Mouse (Mus musculus) heart, adult 8-10 months (tissue): ENCODE data around the gene Snx14. TPM values are rescaled to one million over a fixed set of nuclear protein-coding genes. Genes with fewer than 3 reads are reported as not detected.

ENCODE experiments used
- DNase-seq: peaks from one replicate; pipeline ENCODE4 v3.0.0; 2022; ENCODE audit warnings: low spot score
- total RNA-seq, 4 experiments: library from RNA; stranded (reverse); gene quantifications; 2 replicates each; pipeline ENCODE4 v1.2.4; 2022

Gene Snx14
- total RNA-seq, 4 experiments from 2014 or later = 20.4 to 25.8 (median 21.8) TPM

DNA sequence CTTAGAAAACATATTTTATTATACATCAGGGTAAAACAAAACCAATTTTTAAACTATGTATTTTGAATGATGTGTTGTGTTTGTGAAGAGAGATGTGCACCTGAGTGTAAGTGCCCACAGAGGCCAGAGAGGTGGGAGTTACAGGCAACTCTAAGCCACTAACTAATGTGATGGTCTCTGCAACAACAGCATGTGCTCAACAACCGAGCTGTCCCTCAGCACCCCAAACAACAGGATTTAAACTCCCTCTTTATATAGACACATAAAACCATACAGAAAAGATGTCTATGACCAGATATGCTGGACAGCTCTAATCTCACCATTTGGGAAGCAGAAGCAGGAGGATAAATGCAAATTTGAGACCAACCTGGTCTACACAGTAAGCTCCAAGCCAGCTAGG, 58.2 kb downstream of the Snx14 start:
- DNase-seq = no peak

DNA sequence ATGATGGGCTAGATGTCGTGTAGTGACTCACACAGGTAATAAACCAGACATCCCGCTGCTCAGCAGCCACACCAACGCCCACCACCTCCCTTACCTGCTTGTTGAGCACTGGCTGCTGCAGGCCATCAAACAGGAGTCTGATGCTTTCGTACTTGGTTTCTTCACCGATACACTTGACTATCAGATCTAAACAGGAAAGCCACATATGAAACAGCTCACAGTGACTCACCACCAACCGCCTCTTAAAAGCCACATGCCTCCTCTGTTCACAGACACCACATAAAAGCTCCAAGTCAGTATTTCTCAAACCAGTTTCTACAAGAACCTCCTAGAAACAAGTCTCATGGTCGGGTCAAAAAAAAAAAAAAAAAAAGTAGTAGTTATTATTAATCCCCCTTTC, 58.7 kb downstream of the Snx14 start:
- DNase-seq = no peak

DNA sequence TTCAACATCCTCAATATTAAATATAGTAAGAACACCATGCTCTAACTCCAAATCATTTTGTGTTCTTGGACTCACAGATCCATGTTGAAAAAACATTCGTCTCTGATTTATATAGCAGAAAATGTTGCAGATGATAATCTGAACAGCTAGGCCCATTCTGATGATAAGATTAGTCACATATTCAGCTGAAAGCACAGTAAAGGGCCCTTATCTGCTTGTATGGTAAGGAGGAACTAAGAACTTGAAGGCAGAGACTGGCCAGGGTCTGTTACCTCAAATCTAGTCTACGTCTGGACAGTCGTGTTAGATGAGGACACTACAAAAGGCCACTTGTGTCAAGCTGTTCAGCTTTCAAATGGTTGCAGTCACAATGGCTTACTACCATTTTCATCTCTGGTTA, 59.7 kb downstream of the Snx14 start:
- DNase-seq = no peak

DNA sequence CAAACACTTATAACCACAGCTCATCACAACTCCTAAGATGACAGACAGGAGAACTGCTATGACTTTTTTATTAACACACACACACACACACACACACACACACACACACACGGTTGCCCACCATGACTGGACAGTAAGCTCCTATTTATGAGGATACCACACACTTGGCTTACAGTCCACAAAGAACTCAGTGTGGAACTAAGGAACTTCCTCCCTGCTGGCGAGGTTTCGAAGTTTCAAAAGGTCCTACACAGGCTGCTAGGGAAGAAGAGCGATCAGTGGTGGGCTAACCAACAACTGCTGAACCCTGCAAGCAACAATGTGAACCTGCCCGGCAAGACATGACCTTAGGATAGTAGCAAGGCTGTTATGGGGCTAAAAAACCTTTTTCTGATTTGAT, 61.3 kb downstream of the Snx14 start:
- no peak for DNase-seq

DNA sequence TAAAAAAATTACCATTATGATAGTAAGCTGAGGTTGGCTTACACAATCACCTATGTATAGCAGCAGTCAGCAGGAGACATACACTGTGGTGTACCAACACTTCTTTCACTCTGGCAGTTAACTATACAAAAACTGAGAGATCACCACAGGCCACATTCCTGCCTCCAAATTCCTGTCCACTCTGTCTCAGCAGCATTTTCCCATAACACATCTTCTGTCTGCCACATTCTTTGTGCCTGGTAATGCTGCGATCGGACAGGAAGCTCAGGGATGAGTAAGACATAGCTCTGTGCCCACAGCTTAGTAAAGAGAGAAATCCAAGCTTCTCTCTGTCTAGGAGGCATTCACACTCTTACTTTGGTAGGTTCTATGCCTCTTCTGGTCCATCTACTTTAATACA, 65.8 kb downstream of the Snx14 start:
- DNase-seq = no peak

DNA sequence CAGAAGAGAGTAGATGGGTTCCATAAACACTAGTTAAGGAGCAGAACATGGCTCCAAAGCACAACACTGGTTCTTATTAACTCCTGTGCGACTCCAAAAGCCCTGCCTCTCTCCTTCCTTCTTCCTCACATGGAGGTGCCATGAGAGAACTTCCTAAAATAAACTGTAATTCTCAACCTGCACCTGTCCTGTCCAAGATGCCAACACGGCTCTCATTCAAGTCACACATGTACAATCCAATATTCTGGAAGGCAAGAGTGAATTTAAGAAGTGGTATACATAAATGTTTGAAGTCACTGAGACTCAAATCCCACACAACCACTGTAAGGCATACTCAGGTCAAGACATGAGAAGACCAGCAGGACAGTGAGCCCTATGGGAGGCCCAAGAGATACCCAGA, 67.6 kb downstream of the Snx14 start:
- DNase-seq = no peak

DNA sequence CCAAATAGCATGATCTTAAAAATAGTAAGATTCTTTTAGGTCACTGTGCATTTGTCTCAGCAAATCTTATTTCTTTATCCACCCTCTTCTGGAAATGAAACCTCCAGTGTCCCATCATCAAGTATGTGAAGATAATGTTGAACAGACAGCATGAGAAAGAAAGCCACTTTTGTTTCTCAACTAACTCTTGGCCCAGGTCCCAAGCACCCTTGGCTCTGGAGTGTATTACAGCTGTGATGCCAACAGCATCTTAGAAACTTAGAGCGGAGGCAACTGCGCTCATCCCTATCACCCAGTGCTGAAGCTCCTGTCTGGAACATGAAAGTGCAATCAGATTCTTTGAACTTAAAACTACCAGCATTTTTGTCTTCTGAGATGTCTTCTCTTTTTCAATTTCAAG, 69.1 kb downstream of the Snx14 start:
- no peak for DNase-seq

DNA sequence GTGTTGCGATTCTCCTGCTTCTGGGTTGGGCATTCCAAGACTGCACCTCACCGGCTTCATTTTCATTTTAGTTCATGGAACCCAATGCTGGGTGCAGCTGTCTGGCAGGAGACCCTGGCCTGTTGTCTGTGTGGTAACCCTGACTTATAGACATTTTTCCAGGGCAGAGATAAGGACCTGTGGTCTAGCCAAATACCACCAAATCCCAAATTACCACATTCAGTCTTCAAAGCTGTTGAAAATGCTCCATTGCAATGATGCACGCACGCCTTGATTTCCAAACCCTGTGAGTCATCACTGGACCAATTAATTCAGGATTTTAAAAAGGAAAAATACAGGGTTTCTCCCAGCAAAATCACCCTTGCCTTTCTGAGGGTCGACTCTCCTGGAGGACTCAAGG, 70.3 kb downstream of the Snx14 start:
- DNase-seq = no peak

DNA sequence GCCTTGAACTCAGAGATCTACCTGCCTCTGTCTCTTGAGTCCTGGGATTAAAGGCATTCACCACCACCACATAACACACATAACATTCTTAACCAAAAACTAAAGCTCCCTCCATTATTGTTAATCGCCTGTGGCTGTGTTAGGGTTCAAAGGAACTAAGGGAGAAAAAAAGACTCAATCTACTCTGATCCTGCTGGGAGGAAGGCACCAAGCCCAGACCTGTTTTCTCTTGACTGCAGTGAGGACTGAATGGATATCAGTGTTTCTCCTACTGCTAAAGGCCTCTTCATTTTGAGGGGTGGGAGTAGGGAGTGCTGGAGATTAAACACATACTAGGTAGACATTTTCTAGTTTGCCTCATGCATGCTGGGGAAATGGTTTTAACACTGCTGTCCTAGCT, 71.0 kb downstream of the Snx14 start:
- no peak for DNase-seq

DNA sequence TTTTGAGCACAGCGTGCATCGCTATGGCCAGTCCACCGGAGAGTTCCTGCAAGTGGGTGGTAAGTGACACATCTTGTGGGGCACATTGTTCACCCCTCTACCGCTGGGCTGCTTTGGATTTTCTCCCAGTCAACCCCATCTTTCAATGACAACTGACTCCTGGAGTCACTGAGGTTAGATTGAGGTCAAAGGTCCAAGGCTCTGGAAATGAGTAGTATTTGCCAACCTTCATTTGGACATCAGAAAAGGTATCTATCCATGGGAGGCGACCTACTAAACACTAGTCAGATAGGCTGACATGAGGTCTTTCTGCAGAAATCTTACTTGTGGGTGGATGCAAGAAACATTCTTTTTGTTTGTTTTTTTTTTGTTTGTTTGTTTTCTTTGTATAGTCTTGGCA, 71.4 kb downstream of the Snx14 start:
- DNase-seq = no peak

DNA sequence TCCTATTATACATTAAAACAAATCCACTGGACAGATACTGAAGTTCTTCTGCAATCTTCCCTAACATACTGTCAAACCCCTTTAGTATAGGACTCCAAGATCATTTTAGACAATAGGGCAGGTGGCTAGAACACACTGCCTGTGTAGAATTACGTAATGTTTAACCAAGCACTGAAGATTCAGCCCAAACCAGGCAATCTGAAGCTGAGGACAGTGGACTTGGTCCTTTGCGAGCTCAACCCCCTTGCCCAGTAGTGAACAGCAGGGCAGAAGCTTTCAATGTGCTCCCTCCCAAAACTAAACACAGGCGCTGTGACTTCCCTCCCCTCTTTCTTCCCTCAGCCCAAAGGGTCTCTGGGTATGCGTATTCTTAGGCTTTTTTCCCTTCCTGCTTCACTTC, 71.9 kb downstream of the Snx14 start:
- no peak for DNase-seq

DNA sequence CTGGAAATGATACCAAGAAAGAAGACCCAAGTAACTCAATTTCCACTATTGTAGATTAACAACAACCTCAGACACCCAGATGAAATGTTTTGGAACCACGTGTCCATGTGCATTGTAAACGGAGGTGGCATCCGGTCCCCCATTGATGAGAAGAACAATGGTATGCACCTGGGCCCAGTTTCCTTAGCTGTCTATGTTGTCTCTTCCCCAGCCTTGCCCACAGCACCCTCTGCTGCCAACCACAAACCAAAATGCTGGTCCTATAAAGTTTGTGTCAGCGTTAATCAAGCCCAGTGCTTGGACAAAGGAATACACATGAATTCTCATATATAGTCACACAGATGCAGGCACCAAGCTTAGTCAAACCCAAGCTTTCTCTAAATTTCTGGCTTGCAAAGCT, 72.5 kb downstream of the Snx14 start:
- DNase-seq = no peak

DNA sequence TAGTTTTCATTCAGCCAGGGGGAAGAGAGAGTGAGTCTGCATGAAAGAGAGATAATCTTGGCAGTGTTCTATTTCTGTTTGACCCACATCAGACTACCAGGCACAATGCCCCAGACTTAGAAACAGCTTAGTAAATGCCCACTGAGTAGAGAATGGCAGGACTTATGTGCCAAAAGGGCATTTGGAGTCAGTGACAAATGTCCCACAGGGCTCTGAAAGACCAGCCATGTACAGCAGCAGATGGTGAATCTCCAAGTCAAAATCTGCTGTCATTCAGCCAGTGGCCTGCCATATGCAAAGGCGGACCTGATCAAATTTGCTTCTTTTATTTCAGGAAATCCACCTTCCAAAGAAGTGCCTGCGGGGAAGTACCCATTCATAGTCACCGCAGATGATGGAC, 75.7 kb downstream of the Snx14 start:
- DNase-seq = peak; percentile 44

DNA sequence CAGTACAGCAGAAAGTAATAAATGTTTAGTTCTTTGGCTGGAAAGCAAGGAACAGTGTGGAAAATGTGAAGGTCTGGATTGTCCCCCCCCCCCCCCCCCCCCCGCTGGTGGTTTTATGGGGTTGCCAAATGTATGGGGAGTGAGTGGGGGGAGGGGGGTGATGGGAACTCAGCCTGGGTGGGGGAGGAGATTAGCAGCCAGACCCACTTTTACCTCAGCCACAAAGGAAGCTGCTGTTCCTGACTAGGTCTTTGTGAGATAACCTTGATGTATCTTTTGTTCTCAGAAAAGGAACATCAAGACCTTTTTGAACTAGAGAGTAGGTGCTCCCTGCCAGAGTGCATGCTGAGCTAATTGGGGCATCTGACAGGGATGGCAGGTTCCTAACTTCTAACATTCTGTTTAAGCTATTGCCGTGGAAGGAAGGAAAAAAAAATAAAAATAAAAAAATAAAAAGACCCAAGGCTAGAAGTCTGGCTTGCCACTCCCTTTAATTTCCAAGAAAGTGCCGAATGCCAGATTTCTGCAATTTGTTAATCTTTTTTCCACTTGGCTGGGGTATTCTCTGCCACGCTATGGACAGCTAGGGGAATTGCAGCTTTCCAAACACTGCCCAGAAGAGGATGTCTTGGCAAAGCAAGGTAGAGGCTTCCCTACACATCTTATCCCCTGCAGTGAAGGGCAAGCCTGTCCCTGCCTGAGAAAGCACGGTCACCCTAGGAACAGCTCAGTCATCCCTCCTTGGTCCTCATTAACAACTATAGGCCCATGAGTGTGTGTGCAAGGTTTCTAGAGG, 76.5 kb downstream of the Snx14 start:
- DNase-seq = no peak

DNA sequence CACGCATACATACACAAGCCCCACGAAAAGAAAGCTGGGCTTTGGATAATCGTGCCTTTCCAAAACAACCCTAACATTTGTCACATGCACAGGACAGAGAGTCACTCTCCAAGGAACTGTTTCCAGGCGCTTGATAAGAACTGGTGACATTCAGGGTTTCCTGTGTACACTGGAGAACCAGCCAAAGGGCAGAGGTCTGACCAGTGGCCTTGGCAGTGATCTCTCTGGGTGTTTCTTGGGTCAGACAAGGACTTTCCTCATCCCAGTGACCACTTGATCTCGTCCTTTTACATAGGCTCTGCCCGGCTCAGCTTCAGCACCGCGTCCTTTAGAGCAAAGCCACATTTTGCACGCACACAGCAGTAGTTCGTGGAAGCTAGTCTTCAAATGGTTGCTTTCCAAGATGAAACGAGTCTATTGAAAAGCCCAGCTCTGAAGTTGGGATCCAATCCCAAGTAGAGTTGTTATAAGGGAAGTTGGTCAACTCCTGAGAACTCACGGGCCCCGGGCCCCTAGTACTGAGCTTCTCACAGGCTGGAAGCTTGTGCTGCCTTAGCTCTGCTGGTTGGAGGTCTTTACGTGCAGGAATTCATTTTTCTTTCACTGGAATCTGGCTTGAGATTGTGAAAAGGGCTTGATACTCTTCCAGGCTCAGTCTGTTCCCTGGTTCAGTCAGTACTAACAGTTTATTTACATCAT, 77.4 kb downstream of the Snx14 start:
- DNase-seq = peak; percentile 74

DNA sequence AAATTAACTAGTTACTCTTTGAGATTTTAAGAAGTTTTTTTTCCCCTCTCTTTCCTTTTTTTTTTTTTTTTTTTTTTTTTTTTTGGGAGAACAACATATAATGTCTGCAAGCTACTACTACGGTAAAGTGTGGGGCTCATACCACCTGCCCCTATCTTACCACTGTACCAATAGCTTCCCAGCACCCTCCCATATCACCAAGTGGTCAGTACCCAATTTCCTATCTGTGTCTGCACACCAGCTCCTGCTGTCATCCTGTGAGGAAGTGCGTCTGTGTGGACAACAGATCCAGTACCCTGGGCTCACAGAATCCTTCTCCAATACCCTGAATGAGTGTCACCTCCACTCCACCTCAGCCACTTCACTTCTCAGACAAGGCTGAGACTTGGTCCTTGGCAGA, 79.6 kb downstream of the Snx14 start:
- no peak for DNase-seq

DNA sequence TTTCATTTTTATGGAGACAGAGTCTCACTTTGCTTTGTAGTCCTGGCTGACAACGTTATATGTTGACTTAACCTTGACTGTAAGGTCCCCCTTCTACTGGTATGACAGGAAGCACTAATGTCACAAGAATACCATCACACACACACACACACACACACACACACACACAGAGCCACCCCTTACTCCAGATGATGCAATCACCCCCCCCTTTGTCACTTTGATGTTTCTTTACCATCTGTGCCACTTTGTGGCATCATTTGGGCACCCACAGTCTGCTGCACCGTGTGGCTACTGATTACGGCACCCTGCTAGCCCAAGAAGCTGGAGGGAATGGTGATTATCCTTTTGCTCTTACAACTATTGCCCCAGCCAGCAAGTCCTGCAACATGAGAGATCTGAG, 81.6 kb downstream of the Snx14 start:
- DNase-seq = no peak

DNA sequence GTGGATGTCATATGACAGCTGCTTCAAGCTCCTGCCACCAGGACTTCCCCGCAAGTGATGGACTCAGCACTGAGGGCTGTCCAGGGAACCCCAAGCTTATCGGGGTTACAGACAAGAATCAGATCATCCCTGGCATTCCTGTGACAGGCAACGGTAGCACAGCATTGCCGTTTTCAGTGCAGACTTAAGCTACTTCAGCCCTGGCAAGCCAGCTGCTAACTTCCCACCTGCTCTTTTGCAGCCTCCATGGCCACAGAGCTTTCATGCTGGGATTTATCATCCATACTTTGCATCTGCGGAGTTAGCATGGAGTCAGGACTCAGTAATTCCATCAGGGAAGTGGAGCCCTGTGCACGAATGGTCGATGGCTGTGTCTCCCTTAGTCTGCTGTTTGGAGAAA, 85.3 kb downstream of the Snx14 start:
- DNase-seq = no peak

DNA sequence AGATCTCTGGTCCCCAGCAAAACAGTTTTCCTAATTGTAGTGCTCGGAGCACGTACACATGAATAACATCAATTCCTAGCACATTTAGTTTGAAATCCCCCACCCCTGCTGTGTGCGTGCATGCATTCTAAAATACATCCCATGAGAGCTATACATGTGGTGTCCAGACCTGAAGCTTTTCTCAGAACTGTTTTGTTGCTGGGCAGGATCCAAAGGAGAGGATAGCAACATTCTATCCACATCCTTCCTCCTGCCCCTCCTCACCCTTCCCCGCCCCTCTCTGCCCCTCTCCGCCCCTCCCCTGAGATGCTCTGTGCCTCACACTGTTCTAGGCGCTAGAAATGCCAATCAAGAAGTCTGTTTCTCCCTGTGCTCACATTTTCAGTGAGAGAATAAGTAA, 86.0 kb downstream of the Snx14 start:
- DNase-seq = no peak

DNA sequence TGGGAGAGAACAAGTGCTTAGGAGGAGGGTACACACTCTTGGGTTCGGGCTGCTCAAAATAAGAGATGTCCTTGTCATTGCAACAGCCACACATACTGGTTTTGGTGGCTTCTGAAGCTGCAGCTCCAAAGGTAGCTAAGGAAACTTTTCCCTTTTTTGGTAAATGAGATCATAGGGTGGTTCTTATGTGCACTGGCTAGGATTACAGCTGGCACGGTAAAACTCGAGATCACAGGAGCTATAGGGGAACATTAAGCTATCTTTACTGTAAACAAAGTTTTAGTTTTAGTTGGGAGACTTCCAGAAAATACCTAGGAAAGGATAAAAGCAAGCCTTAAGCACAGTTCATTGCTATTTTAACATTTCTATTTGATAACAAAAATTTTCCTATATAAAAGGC, 87.6 kb downstream of the Snx14 start:
- DNase-seq = no peak

DNA sequence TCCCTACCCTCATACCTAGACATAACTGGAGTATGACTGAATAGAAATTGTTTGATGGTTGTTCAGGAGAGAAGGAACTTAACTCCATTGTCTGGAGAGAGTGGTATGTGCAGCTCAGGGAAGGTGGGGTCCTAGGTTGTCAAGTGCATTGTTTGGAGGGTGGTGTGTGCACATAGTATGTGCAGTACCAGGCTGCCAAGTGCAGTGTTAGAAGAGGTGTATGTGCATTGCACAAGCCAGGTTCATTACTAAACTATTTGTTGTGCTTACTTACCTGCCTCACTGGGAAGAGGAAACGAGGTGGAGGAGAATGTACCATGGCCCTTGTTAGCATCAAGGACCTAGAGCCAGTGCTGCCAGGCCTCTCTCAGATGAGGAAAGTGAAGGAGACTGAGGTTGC, 88.4 kb downstream of the Snx14 start:
- no peak for DNase-seq

DNA sequence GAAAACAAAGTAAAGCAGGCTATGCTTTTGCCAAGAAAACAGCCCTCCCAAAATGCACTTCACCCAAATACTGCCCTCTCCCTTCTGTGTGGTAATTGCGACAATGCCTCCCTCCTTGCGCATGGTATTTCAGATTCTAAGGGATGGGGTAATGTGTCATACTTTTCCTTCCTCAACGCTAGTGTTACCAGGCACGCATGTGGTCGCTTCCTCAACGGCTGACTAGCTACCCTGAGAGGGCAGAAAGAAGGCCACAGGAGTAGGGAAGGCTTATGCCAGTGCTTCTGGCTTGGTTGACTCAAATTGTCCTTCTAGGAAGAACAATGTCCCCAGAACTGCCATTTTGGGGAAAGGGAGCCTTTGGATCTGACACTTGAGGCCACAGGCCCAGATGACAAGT, 90.1 kb downstream of the Snx14 start:
- DNase-seq = no peak

DNA sequence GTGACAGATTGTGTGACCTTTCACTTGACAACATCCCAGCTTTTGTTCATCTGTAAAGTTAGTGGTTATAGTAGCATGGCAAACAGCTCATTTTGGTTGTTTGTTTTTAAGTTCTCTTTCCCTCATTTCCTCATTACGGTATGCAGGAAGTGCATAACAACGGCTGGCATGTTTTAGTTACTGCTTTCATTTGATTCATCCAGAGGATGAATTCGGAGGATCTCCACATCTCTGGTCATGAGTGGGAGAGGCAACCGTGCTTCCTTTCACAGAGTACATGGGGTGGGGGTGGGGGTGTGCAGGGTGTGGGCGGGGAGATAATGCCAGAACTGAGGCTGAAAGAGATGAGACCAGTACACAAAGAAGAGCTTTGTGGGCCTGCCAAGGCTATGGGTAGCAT, 91.9 kb downstream of the Snx14 start:
- DNase-seq = no peak

DNA sequence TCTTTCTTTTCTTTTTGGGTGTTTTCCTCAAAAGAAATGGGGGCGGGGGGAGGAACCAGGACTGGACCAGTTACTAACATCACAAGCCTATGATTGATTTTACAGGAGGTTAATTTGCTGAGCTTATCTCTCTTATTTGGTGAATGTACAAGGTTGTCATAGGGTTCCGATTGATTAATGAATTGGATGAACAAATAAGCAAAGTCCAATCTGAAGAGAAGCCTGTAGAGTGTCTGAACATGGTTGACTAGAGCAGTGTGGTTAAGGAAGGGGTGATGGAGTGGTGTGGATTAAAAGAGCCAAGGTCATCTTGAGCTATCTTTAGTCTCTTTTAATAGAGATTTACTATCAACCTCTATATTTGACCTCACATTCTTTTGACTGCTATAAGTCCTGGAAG, 94.3 kb downstream of the Snx14 start:
- DNase-seq = no peak
